Mouse (Mus musculus) macrophage (primary cell): ENCODE results near the gene Gm17079. TPM values are rescaled to one million over a fixed set of nuclear protein-coding genes. Genes with fewer than 3 reads are reported as not detected.
"Not testable (repeated sequence)": the region's sequence is repeated elsewhere in the genome, so short reads cannot be mapped to it uniquely, and the experiment has no call there.

Experiments
- H3K27ac ChIP-seq: fragments of 350-480 bp; formaldehyde crosslinking; 2 replicates; pipeline ENCODE4 v1.9.0; 2021
- H3K36me3 ChIP-seq: fragments of 350-480 bp; formaldehyde crosslinking; 2 replicates; pipeline ENCODE4 v1.9.0; 2021; ENCODE audit errors: inconsistent target
- H3K4me3 ChIP-seq: fragments of 350-480 bp; formaldehyde crosslinking; 2 replicates; pipeline ENCODE4 v1.9.0; 2021; ENCODE audit errors: inconsistent target
- H3K79me2 ChIP-seq: fragments of 350-480 bp; formaldehyde crosslinking; 2 replicates; pipeline ENCODE4 v1.9.0; 2021; ENCODE audit errors: inconsistent target
- WGBS: methylation state at CpG from one replicate; pipeline ENCODE4 v1.1.7; 2026; ENCODE audit warnings: inconsistent platforms; ENCODE audit not compliant: missing documents; 5-methylcytosine and 5-hydroxymethylcytosine counted together
- polyA plus RNA-seq: library from polyadenylated mRNA; stranded (reverse); fragments of 250-400 nt; gene quantifications from 3 replicates; pipeline ENCODE4 v1.2.4, GENCODE M21; 2018; ENCODE audit warnings: inconsistent platforms
- total RNA-seq, 78 experiments: library from RNA; depleted of rRNA; stranded (reverse); fragments of 250-400 nt; gene quantifications; 1 replicate in 9 of 78; 2 replicates in 24 of 78; 3 replicates in 43 of 78; 4 replicates in 2 of 78; pipeline ENCODE4 v1.2.4; 2018; ENCODE audit warnings: inconsistent platforms in 56 of 78

Gene Gm17079
- not detected for total RNA-seq (2018; cell fraction: chromatin; rRNA removed)
- not detected for total RNA-seq (2018; cell fraction: cytosol; rRNA removed)
- total RNA-seq (2018; cell fraction: nucleus; rRNA removed), result not detected
- polyA plus RNA-seq, result not detected in 3 replicates

DNA sequence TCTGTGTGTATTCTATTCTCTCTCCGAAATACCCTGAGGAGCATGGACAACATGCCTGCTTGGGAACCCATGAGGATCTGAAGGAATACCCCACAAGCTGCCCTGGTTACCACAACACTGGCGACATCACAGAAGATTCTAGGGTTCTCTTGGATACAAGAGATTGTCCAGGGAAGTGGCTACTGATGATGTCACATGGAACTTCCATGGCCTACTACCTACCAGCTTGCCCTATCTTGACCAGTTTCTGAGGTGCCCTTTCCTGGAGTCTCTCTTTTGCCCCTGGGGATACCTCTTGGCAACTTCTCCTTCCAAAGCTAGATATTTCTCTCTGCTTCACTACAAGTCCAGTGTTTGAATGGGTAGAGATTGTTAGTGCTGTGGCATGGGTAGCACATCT lies at the start of gene Gm17079:
Gene Gm17079, minus strand, starts transcription at position 101 of the 400 bp plus-strand sequence.
- not testable (repeated sequence) for H3K27ac ChIP-seq, H3K36me3 ChIP-seq
- no CpG with 5 or more reads among the region's 2 CpGs for WGBS

DNA sequence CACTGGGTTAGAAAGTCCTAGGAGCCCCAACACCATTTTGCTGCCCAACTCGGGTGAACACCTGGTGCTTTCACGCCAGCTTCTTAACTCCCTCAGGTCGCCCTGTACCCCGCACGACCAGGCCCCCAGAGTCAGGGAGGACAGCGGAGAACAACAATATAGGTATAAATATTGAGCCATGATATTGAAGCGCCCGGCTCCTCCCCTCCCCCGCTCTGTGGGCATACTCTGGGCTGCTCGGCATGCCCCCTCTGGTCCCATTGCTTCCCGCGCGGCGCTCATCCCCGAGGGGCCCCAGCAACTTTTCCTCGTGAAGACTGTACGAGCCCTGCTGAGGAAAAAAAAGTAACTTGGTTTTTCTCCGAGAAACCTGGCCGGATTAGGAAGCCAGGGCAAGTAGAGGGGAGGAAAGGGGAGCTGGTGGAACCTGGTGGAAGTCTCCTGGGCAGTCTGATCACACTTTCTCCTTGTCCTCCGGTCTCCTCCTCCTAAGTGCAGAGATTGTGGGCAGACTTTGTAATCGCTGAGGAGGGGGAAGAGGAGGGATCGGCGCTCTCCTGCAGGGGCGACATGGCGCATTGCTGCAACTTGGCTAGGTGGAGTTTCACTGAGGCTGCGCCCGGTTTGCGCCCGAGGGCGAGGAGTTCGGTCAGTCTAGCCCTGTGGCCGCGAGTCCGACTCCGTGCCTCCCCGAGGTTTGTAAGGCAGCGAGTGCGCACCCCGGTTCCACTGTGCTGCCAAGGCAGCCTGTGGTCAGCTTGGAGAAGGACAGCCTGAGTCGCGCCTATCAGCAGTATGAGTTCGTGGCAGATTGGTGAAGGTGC lies 45.3 kb upstream of the Gm17079 start:
- Histone ChIP-seq H3K36me3 (no peaks in the 10 kb centered on the region), H3K4me3 (no peak overlapping the region), H3K27ac (no peak overlapping the region), H3K79me2 (no peaks in the 10 kb centered on the region)
- WGBS, result 3% methylated on average over 41 of the region's 42 CpGs

More for the DNA sequence above, at the start of gene Gm17079:
- not testable (repeated sequence) for H3K4me3 ChIP-seq, H3K79me2 ChIP-seq

GRCm38 (mm10) chr14:51739150-51739993 lies 44.1 kb upstream of the Gm17079 start:
- Histone ChIP-seq H3K4me3 (no peak overlapping the region), H3K79me2 (no peaks in the 10 kb centered on the region), H3K36me3 (no peaks in the 10 kb centered on the region), H3K27ac (no peak overlapping the region)
- WGBS, result 5% methylated on average over 23 of the region's 24 CpGs

GRCm38 (mm10) chr14:51738411-51739149 lies 43.3 kb upstream of the Gm17079 start:
- 5% methylated on average over 29 of the region's 29 CpGs for WGBS
- Histone ChIP-seq H3K79me2 (no peaks in the 10 kb centered on the region), H3K36me3 (no peaks in the 10 kb centered on the region), H3K4me3 (no peak overlapping the region), H3K27ac (no peak overlapping the region)

DNA sequence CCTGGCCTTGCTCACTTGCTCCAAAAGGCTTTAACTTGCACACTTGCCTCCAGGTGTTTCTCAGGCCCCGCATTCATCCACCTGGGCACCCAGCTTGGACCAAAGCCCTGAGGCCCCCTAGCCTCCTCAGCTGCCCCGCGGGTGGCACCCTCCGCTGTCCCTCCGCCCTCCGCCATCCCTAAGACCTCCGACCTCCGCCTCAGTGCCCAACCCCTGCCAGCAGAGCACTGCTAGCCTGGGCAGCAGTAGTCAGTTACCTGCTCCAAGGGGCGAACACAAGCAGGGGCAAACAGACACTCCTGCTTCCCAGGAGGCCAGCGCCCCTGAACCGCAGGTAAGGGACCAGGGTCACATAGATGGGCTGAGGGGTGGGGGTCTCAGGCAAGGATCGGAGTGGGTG lies 42.7 kb upstream of the Gm17079 start:
- Histone ChIP-seq H3K4me3 (no peak overlapping the region), H3K79me2 (no peaks in the 10 kb centered on the region), H3K36me3 (no peaks in the 10 kb centered on the region), H3K27ac (no peak overlapping the region)
- 38% methylated on average over 11 of the region's 12 CpGs for WGBS

GRCm38 (mm10) chr14:51717083-51717482 lies 21.8 kb upstream of the Gm17079 start, which contains the start of gene Gm5800:
Gene Gm5800 (minus strand): TSS chr14:51717183.
- Histone ChIP-seq H3K4me3 (no peak within 1 kb of the TSS), H3K36me3 (no peaks in the 10 kb centered on the region), H3K27ac (no peak within 1 kb of the TSS), H3K79me2 (no peaks in the 10 kb centered on the region)
- WGBS, result 56% methylated on average over 1 of the region's 1 CpGs

DNA sequence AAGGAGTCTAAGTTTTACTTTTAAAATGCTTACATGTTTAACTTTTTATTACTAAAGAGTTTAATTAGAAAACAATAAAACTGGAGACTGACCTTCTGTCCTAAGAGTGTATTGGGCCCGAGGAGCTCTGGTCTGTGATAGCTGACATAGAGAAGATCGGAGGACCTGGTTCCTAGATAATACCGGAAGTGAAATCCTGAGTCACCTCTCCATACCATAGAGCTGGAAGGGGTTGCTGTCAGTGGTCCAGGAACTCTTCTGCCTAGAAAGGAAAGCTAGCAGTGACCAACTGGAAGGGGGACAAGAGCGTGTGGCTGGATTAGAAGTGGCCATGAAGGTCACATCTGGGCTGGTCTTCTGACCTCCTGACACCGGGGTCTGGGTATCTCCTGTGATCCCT lies 18.0 kb downstream of the Gm17079 start:
- 96% methylated on average over 5 of the region's 5 CpGs for WGBS
- Histone ChIP-seq H3K4me3 (no peak overlapping the region), H3K36me3 (no peaks in the 10 kb centered on the region), H3K27ac (no peak overlapping the region), H3K79me2 (no peaks in the 10 kb centered on the region)

Other genes starting within 250 kb of the Gm17079 start
- gene Vmn2r89, start 243.6 kb downstream of the Gm17079 start, polyA plus RNA-seq, result not detected in 3 replicates
- gene Gm5622, start 142.7 kb downstream of the Gm17079 start, polyA plus RNA-seq, result not detected in 3 replicates
- not detected in 3 replicates for gene Gm17175, start 121.4 kb downstream of the Gm17079 start, polyA plus RNA-seq
- not detected in 3 replicates for gene Gm17174, start 103.3 kb downstream of the Gm17079 start, polyA plus RNA-seq
- gene Gm17078, start 84.2 kb downstream of the Gm17079 start, polyA plus RNA-seq, result not detected in 3 replicates
- not detected in 3 replicates for gene Gm4181, start 59.8 kb downstream of the Gm17079 start, polyA plus RNA-seq
- gene Gm5800, start 21.7 kb upstream of the Gm17079 start, polyA plus RNA-seq, result not detected in 3 replicates
- gene Ang4, start 78.1 kb upstream of the Gm17079 start, polyA plus RNA-seq, result not detected in 3 replicates
- gene AY358078, start 104.6 kb upstream of the Gm17079 start, polyA plus RNA-seq, result not detected in 3 replicates
- gene Ear6, start 158.2 kb upstream of the Gm17079 start, polyA plus RNA-seq, result 0.75 TPM in 1 of 3 replicates, not detected in the others
- 5.5 to 12.4 TPM (median 8.5 TPM) in 3 replicates for gene Mettl17, start 189.4 kb upstream of the Gm17079 start, polyA plus RNA-seq
- 0.16 to 0.27 TPM in 2 of 3 replicates, not detected in the other for gene Slc39a2, start 197.4 kb upstream of the Gm17079 start, polyA plus RNA-seq
- 0.14 TPM in 1 of 3 replicates, not detected in the others for gene Ndrg2, start 218.7 kb upstream of the Gm17079 start, polyA plus RNA-seq
- not detected in 3 replicates for gene Tppp2, start 223.0 kb upstream of the Gm17079 start, polyA plus RNA-seq
- not detected in 3 replicates for gene Rnase13, start 227.3 kb upstream of the Gm17079 start, polyA plus RNA-seq